Mouse (Mus musculus) myocyte (in vitro differentiated cells): ENCODE results near the gene Pla2g2e. TPM values are rescaled to one million over a fixed set of nuclear protein-coding genes. Genes with fewer than 3 reads are reported as not detected.
"Not testable (repeated sequence)": the region's sequence is repeated elsewhere in the genome, so short reads cannot be mapped to it uniquely, and the experiment has no call there.

Experiments used
- H3K27me3 ChIP-seq: one replicate; pipeline ENCODE4 v1.6.1; 2011; ENCODE audit not compliant: control insufficient read depth, insufficient read depth, insufficient read length
- H3K36me3 ChIP-seq: one replicate; pipeline ENCODE4 v1.6.1; 2011; ENCODE audit not compliant: control insufficient read depth, insufficient read depth
- H3K4me2 ChIP-seq: one replicate; pipeline ENCODE4 v1.6.1; 2011; ENCODE audit warnings: low read depth, control low read depth
- H3K4me3 ChIP-seq: one replicate; pipeline ENCODE4 v1.5.1; 2011; ENCODE audit warnings: mild to moderate bottlenecking, control low read depth, moderate library complexity
- H3K79me2 ChIP-seq: one replicate; pipeline ENCODE4 v1.6.1; 2011; ENCODE audit not compliant: control insufficient read depth, insufficient read depth
- H3ac ChIP-seq: one replicate; pipeline ENCODE4 v1.6.1; 2011; ENCODE audit not compliant: control insufficient read depth, insufficient read length
- CEBPB ChIP-seq: IDR thresholded peaks from 2 replicates; pipeline ENCODE4 v1.6.1; 2011; ENCODE audit warnings: mild to moderate bottlenecking, moderate library complexity; ENCODE audit not compliant: poor library complexity, insufficient read depth, severe bottlenecking
- E2F4 ChIP-seq: IDR thresholded peaks from one replicate; pipeline ENCODE4 v1.6.1; 2011; ENCODE audit warnings: mild to moderate bottlenecking, control low read depth, moderate library complexity; ENCODE audit not compliant: insufficient read depth
- MAX ChIP-seq: IDR thresholded peaks from one replicate; pipeline ENCODE4 v1.6.1; 2011; ENCODE audit warnings: low read depth, mild to moderate bottlenecking, control low read depth
- MYOD1 ChIP-seq, 3 experiments: IDR thresholded peaks; one replicate each; pipeline ENCODE4 v1.6.1; 2011; ENCODE audit warnings: control low read depth in 2 of 3, low read depth in 2 of 3, mild to moderate bottlenecking in 2 of 3, moderate library complexity in 1 of 3; ENCODE audit not compliant: insufficient read length in 2 of 3, control insufficient read depth in 1 of 3
- MYOG ChIP-seq, 3 experiments: IDR thresholded peaks; one replicate each; pipeline ENCODE4 v1.6.1; 2011; ENCODE audit warnings: control low read depth in 2 of 3, low read depth in 2 of 3, mild to moderate bottlenecking in 2 of 3; ENCODE audit not compliant: insufficient read length in 2 of 3, control insufficient read depth in 1 of 3, insufficient read depth in 1 of 3
- POLR2A ChIP-seq: IDR thresholded peaks from one replicate; pipeline ENCODE4 v1.6.1; 2011; ENCODE audit warnings: low read depth, mild to moderate bottlenecking, control low read depth, moderate library complexity; ENCODE audit not compliant: insufficient read length
- POLR2AphosphoS2 ChIP-seq: IDR thresholded peaks from one replicate; pipeline ENCODE4 v1.6.1; 2011; ENCODE audit warnings: low read depth, control low read depth; ENCODE audit not compliant: insufficient read length
- REST ChIP-seq: IDR thresholded peaks from one replicate; pipeline ENCODE4 v1.6.1; 2011; ENCODE audit warnings: mild to moderate bottlenecking, control low read depth, moderate library complexity; ENCODE audit not compliant: insufficient read depth, insufficient read length
- SRF ChIP-seq: IDR thresholded peaks from one replicate; pipeline ENCODE4 v1.6.1; 2011; ENCODE audit warnings: low read depth; ENCODE audit not compliant: control insufficient read depth, insufficient read length
- TCF12 ChIP-seq: IDR thresholded peaks from one replicate; pipeline ENCODE4 v1.6.1; 2011; ENCODE audit warnings: mild to moderate bottlenecking, control low read depth; ENCODE audit not compliant: poor library complexity, insufficient read depth, severe bottlenecking
- TCF3 ChIP-seq: IDR thresholded peaks from one replicate; pipeline ENCODE4 v1.6.1; 2011; ENCODE audit warnings: low read depth, control low read depth; ENCODE audit not compliant: insufficient read length
- USF1 ChIP-seq: IDR thresholded peaks from one replicate; pipeline ENCODE4 v1.6.1; 2011; ENCODE audit warnings: low read depth, mild to moderate bottlenecking, control low read depth, moderate library complexity
- polyA plus RNA-seq: library from polyadenylated mRNA; unstranded; fragments of >200 nt; fragmentation: generic; extraction: Trizol; gene quantifications from one replicate; pipeline ENCODE4 v1.2.1, GENCODE M21; 2012; ENCODE audit warnings: missing spikeins

Gene Pla2g2e
- polyA plus RNA-seq, 1 experiment = 20.4 TPM

- TF ChIP-seq SRF (no peak), REST (no peak), CEBPB (no peak)
- H3K36me3 ChIP-seq = no peaks in the 10 kb centered on the region
- no peak overlapping the region for H3K4me3 ChIP-seq
Observed at GRCm38 (mm10) chr4:138866413-138866812, 11.3 kb upstream of the Pla2g2e start.

GRCm38 (mm10) chr4:138868666-138869065 lies 9.1 kb upstream of the Pla2g2e start:
- H3ac ChIP-seq = no peak overlapping the region
- H3K27me3 ChIP-seq = no peaks in the 10 kb centered on the region
- H3K4me3 ChIP-seq = no peak overlapping the region
- no peaks in the 10 kb centered on the region for H3K79me2 ChIP-seq
- H3K36me3 ChIP-seq = no peaks in the 10 kb centered on the region
- TF ChIP-seq MYOG (IDR thresholded peaks at IDR 0.05; ENCODE audit: control insufficient read depth in 1 of 3, insufficient read depth in 1 of 3, insufficient read length in 2 of 3, low read depth in 2 of 3) = no peak
- TF ChIP-seq POLR2A = no peak
- no peak for TF ChIP-seq CEBPB
- TF ChIP-seq MYOD1 (IDR thresholded peaks at IDR 0.05; ENCODE audit: control insufficient read depth in 1 of 3, insufficient read length in 2 of 3, low read depth in 2 of 3) = no peak
- no peak for TF ChIP-seq POLR2AphosphoS2
- no peak for TF ChIP-seq E2F4
- TF ChIP-seq SRF = no peak
- TF ChIP-seq TCF3 = no peak
- H3K4me2 ChIP-seq = no peak overlapping the region

More at GRCm38 (mm10) chr4:138866413-138866812, 11.3 kb upstream of the Pla2g2e start:
- Histone ChIP-seq H3K27me3 (no peaks in the 10 kb centered on the region), H3ac (no peak overlapping the region), H3K4me2 (peak overlapping the region; percentile 44), H3K79me2 (no peaks in the 10 kb centered on the region)

- Histone ChIP-seq H3K4me2 (no peak within 1 kb of the TSS), H3K36me3 (no peaks in the 10 kb centered on the region), H3ac (no peak within 1 kb of the TSS), H3K79me2 (no peaks in the 10 kb centered on the region), H3K4me3 (no peak within 1 kb of the TSS), H3K27me3 (no peaks in the 10 kb centered on the region)
- no peak for TF ChIP-seq CEBPB
- no peak for TF ChIP-seq SRF
- TF ChIP-seq MYOD1 (IDR thresholded peaks at IDR 0.05; ENCODE audit: control insufficient read depth in 1 of 3, insufficient read length in 2 of 3, low read depth in 2 of 3) = no peak
- no peak for TF ChIP-seq MYOG (IDR thresholded peaks at IDR 0.05; ENCODE audit: control insufficient read depth in 1 of 3, insufficient read depth in 1 of 3, insufficient read length in 2 of 3, low read depth in 2 of 3)
- no peak for TF ChIP-seq MAX
- TF ChIP-seq E2F4 = no peak
- TF ChIP-seq REST = no peak
- TF ChIP-seq POLR2AphosphoS2 = no peak
- TF ChIP-seq POLR2A = no peak
- TF ChIP-seq TCF3 = no peak
- TF ChIP-seq USF1 = no peak
- TF ChIP-seq TCF12 = no peak
Observed at GRCm38 (mm10) chr4:138873864-138874263, 3.9 kb upstream of the Pla2g2e start, which contains the start of gene Gm13030. Gm13030 (minus strand) TSS chr4:138873964.

- H3K79me2 ChIP-seq, H3K36me3 ChIP-seq, H3ac ChIP-seq, H3K4me2 ChIP-seq, H3K4me3 ChIP-seq, H3K27me3 ChIP-seq: not testable (repeated sequence)
Observed at GRCm38 (mm10) chr4:138875275-138875674, 2.5 kb upstream of the Pla2g2e start.

DNA sequence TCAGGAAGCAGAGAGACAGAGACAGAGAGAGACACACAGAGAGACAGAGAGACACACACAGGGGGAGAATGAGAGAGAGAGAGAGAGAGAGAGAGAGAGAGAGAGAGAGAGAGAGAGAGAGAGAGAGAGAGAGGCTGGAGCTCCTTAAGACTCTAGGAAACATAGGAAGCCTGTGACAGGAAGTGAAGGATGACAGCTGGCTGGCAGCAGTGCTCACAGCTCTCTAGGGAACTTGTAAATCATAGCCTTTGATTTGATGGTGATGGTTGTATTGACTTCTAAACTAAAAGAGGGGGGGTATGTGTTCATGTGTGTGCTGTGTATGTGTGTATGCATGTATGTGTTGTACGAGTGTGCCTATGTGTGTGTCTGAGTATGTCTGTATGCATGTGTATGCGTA lies 1.8 kb upstream of the Pla2g2e start:
- no peaks in the 10 kb centered on the region for H3K36me3 ChIP-seq
- H3K4me2 ChIP-seq = no peak overlapping the region
- no peaks in the 10 kb centered on the region for H3K27me3 ChIP-seq
- no peaks in the 10 kb centered on the region for H3K79me2 ChIP-seq
- H3ac ChIP-seq = no peak overlapping the region
- no peak for TF ChIP-seq TCF12
- TF ChIP-seq MYOD1 (IDR thresholded peaks at IDR 0.05; ENCODE audit: control insufficient read depth in 1 of 3, insufficient read length in 2 of 3, low read depth in 2 of 3) = no peak
- no peak for TF ChIP-seq TCF3
- TF ChIP-seq SRF = no peak
- H3K4me3 ChIP-seq = no peak overlapping the region

DNA sequence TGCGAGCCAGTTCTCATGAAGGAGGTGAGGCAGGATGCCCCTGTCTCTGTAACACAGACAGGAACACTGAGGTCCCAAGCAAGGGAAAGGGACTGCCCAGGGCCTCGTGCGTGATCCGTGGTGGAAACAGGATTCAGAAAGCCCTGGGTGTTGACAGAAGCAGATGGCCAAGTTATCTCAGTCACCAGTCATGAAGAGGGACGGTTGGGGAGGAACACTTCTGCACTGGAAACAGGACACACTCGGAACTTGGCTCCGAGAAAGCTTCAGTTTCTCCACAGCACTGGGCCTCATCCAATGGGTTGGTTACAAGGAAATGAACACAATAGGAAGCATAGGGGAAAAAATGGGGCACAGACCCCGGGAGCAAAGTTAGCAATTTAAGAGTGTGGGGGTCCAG lies 1.0 kb downstream of the Pla2g2e start:
- TF ChIP-seq TCF3 (no peak), POLR2AphosphoS2 (no peak), MYOD1 (IDR thresholded peaks at IDR 0.05; ENCODE audit: control insufficient read depth in 1 of 3, insufficient read length in 2 of 3, low read depth in 2 of 3) (no peak), REST (no peak), SRF (no peak), POLR2A (no peak), CEBPB (no peak), MYOG (IDR thresholded peaks at IDR 0.05; ENCODE audit: control insufficient read depth in 1 of 3, insufficient read depth in 1 of 3, insufficient read length in 2 of 3, low read depth in 2 of 3) (no peak), MAX (no peak), E2F4 (no peak), TCF12 (no peak)
- H3K4me2 ChIP-seq = peak overlapping the region; percentile 73
- no peaks in the 10 kb centered on the region for H3K79me2 ChIP-seq
- H3K4me3 ChIP-seq = peak overlapping the region; percentile 2
- no peaks in the 10 kb centered on the region for H3K36me3 ChIP-seq
- no peaks in the 10 kb centered on the region for H3K27me3 ChIP-seq
- H3ac ChIP-seq = no peak overlapping the region
